Mouse (Mus musculus): Measurements from ENCODE around the gene Carmil1. TPM values are rescaled to one million over a fixed set of nuclear protein-coding genes. Genes with fewer than 3 reads are reported as not detected.
"Not testable (repeated sequence)": the region's sequence is repeated elsewhere in the genome, so short reads cannot be mapped to it uniquely, and the experiment has no call there.

The Carmil1 gene
- polyA plus RNA-seq, 1 experiment from 2014 or later, result 5.9 TPM

DNA sequence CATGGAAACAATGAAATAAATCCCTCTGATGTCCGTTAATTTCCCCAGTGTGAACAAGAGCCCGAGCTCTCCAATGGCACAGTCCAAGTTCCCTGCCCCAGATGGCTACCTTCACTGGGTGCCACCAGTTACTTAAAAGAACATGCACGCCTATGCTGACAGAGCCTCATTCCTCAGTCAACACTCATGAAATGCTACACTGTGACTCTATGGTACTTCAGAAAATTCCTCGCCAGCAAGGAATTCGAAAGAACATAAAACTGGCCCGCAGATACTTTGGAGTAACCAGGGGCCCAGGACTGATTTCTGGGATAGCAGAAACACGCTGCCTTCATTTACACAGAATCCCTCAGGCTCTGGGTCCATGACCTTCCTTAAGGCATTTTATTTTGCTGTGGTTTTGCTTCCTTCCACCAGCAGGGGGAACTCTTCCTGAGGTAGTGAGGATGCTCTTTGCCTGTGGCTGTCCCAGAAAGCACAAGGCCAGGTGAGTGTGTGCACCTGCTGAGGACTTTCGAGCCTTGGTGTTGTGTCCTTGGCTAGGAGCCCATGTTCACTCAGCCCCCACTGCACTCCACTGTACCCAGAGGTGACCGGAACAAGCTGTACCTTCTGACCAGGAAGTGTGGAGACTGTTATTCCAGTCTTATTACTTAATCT, 167.8 kb downstream of the Carmil1 start:
- 71% methylated on average over 9 of the region's 9 CpGs for WGBS (ENCODE audit: insufficient replicate concordance)
- H3K4me3 ChIP-seq (ENCODE audit: low read depth, low read length), result no peak overlapping the region
- peak; percentile 61 for DNase-seq
- H3K27ac ChIP-seq (ENCODE audit: low read depth), result no peak overlapping the region
- peak; percentile 93 for ATAC-seq
- no peaks in the 10 kb centered on the region for H3K9me3 ChIP-seq (ENCODE audit: low read length)
- TF ChIP-seq EP300 (IDR thresholded peaks at IDR 0.05; ENCODE audit: low read depth) (peak; percentile 46; the same call in 1 of the 2 replicates), CTCF (IDR thresholded peaks at IDR 0.05; ENCODE audit: low read depth) (peak; percentile 89)
- no peak overlapping the region for H3K9ac ChIP-seq (replicated peaks)
- H3K4me2 ChIP-seq (ENCODE audit: low read depth, low read length), result no peak overlapping the region
- H3K27me3 ChIP-seq (ENCODE audit: insufficient read depth, low read length), result no peaks in the 10 kb centered on the region
- no peaks in the 10 kb centered on the region for H3K4me1 ChIP-seq (ENCODE audit: insufficient read depth)
- H3K36me3 ChIP-seq (replicated peaks; ENCODE audit: insufficient read depth, low read length), result peaks cover 2% of the 10 kb centered on the region

DNA sequence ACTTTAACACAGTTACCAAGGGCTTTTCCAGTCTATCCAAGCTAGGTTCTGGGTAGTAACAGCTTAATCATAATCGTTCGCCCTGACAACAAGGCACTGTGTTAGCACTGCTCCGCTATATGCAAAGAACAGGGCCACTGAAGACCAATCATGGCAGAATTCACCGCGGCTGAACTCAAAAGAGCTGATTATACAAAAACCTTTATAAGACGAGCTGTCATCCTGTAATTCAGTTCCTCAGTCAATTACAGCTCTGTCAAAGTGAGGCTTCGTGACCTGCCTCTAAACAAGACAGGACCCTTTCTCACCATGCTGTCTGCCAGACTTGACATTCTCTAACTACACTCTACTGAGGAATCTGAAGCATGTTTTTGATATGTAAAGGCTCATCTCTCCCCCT, 170.3 kb downstream of the Carmil1 start:
- Histone ChIP-seq H3K9me3 (ENCODE audit: low read length) (no peaks in the 10 kb centered on the region), H3K36me3 (replicated peaks; ENCODE audit: insufficient read depth, low read length) (peaks cover 2% of the 10 kb centered on the region), H3K4me2 (ENCODE audit: low read depth, low read length) (no peak overlapping the region), H3K4me1 (ENCODE audit: insufficient read depth) (no peaks in the 10 kb centered on the region), H3K27me3 (ENCODE audit: insufficient read depth, low read length) (no peaks in the 10 kb centered on the region), H3K9ac (replicated peaks) (no peak overlapping the region), H3K27ac (ENCODE audit: low read depth) (no peak overlapping the region), H3K4me3 (ENCODE audit: low read depth, low read length) (no peak overlapping the region)
- 79% methylated on average over 7 of the region's 7 CpGs for WGBS (ENCODE audit: insufficient replicate concordance)
- DNase-seq, result no peak
- no peak for ATAC-seq
- TF ChIP-seq EP300 (IDR thresholded peaks at IDR 0.05; ENCODE audit: low read depth) (no peak), CTCF (IDR thresholded peaks at IDR 0.05; ENCODE audit: low read depth) (no peak)

DNA sequence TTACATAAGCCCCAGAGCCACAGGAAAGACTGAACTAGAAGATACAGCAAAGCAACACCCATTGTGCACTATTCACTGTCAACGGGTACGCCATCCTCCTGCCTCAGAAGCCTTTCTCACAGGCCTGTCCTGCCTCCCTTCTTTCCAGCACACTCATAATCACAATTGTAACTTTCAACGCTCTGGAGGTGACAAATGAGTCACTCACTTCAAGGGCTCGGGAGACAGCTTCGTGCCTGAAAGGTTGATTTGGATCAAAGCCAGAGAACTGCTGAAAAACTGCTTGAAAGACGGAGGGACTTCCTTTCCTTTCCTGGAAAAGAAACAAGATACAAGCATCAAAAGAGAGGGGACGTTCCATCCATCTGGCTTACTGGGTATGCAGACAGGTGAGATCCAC, 172.3 kb downstream of the Carmil1 start:
- H3K4me3 ChIP-seq (ENCODE audit: low read depth, low read length), result no peak overlapping the region
- H3K9me3 ChIP-seq (ENCODE audit: low read length), result no peaks in the 10 kb centered on the region
- TF ChIP-seq EP300 (IDR thresholded peaks at IDR 0.05; ENCODE audit: low read depth) (no peak), CTCF (IDR thresholded peaks at IDR 0.05; ENCODE audit: low read depth) (no peak)
- H3K4me2 ChIP-seq (ENCODE audit: low read depth, low read length), result no peak overlapping the region
- ATAC-seq, result no peak
- H3K4me1 ChIP-seq (ENCODE audit: insufficient read depth), result no peaks in the 10 kb centered on the region
- H3K9ac ChIP-seq (replicated peaks), result no peak overlapping the region
- H3K36me3 ChIP-seq (replicated peaks; ENCODE audit: insufficient read depth, low read length), result peaks cover 4% of the 10 kb centered on the region
- no peak overlapping the region for H3K27ac ChIP-seq (ENCODE audit: low read depth)
- no peaks in the 10 kb centered on the region for H3K27me3 ChIP-seq (ENCODE audit: insufficient read depth, low read length)
- WGBS (ENCODE audit: insufficient replicate concordance), result 58% methylated on average over 7 of the region's 7 CpGs
- DNase-seq, result no peak

DNA sequence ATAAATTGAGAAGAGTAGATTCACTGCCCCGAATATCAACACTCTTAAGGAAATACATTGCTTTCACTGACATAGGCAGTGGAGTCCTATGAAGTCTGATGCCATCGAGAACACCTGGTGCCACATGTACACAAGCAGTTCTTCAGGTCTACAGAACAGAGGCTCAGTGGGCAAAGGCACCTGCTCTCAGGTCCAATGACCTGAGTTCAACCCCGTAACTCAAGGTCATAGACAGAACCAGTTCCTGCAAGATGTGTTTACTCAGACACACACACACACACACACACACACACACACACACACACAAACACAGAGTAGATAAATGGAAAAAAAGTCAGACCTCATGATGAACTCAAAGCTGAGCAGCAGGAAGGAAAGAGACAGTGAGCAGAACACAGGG, 173.5 kb downstream of the Carmil1 start:
- no peaks in the 10 kb centered on the region for H3K9me3 ChIP-seq (ENCODE audit: low read length)
- H3K9ac ChIP-seq (replicated peaks), result no peak overlapping the region
- H3K36me3 ChIP-seq (replicated peaks; ENCODE audit: insufficient read depth, low read length), result peaks cover 7% of the 10 kb centered on the region
- WGBS (ENCODE audit: insufficient replicate concordance), result 74% methylated on average over 3 of the region's 3 CpGs
- TF ChIP-seq CTCF (IDR thresholded peaks at IDR 0.05; ENCODE audit: low read depth) (no peak), EP300 (IDR thresholded peaks at IDR 0.05; ENCODE audit: low read depth) (no peak)
- no peak overlapping the region for H3K4me3 ChIP-seq (ENCODE audit: low read depth, low read length)
- ATAC-seq, result peak; percentile 73
- no peaks in the 10 kb centered on the region for H3K27me3 ChIP-seq (ENCODE audit: insufficient read depth, low read length)
- no peak overlapping the region for H3K27ac ChIP-seq (ENCODE audit: low read depth)
- H3K4me1 ChIP-seq (ENCODE audit: insufficient read depth), result no peaks in the 10 kb centered on the region
- H3K4me2 ChIP-seq (ENCODE audit: low read depth, low read length), result no peak overlapping the region
- peak; percentile 19 for DNase-seq

DNA sequence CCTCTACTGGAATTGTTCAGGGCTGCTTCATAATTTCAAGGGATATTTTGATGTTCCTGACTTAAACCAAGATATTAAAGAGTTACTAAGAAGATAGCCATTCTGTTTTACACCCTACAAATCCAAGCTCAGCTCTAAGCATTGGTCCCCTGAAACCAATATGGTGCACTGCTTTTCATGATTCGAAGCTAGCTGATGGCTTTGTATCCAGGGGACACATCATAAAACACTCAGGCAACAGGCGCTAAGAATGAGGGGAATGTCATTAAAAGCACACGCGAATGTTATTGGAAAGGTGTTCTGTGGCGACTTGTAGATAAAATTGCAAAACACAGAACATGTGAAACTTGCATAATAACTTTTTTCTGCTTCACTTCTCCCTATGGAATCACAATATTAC, 174.8 kb downstream of the Carmil1 start:
- no peak for TF ChIP-seq EP300 (IDR thresholded peaks at IDR 0.05; ENCODE audit: low read depth)
- no peak for TF ChIP-seq CTCF (IDR thresholded peaks at IDR 0.05; ENCODE audit: low read depth)
- no peaks in the 10 kb centered on the region for H3K9me3 ChIP-seq (ENCODE audit: low read length)
- ATAC-seq (no peak), DNase-seq (no peak)
- no peak overlapping the region for H3K4me3 ChIP-seq (ENCODE audit: low read depth, low read length)
- H3K4me1 ChIP-seq (ENCODE audit: insufficient read depth), result no peaks in the 10 kb centered on the region
- WGBS (ENCODE audit: insufficient replicate concordance), result 77% methylated on average over 5 of the region's 5 CpGs
- no peaks in the 10 kb centered on the region for H3K27me3 ChIP-seq (ENCODE audit: insufficient read depth, low read length)
- no peak overlapping the region for H3K27ac ChIP-seq (ENCODE audit: low read depth)
- peaks cover 7% of the 10 kb centered on the region for H3K36me3 ChIP-seq (replicated peaks; ENCODE audit: insufficient read depth, low read length)
- no peak overlapping the region for H3K9ac ChIP-seq (replicated peaks)
- no peak overlapping the region for H3K4me2 ChIP-seq (ENCODE audit: low read depth, low read length)

DNA sequence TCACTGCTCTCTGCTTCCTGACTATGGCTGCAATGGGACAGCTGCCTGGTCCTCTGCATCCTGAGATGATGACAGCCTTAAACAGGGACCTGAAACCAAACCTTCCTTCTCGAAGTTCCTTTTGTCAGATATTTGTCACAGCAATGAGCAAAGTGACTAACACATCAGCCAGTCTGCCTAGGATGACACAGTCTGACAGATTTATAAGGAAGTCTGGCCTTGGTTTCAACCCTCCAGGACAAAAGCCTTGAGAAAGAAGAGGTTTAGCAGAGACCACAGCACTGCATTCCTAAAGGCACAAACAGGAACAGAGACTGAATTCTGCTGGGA, 175.3 kb downstream of the Carmil1 start:
- WGBS (ENCODE audit: insufficient replicate concordance), result 58% methylated on average over 1 of the region's 1 CpGs

DNA sequence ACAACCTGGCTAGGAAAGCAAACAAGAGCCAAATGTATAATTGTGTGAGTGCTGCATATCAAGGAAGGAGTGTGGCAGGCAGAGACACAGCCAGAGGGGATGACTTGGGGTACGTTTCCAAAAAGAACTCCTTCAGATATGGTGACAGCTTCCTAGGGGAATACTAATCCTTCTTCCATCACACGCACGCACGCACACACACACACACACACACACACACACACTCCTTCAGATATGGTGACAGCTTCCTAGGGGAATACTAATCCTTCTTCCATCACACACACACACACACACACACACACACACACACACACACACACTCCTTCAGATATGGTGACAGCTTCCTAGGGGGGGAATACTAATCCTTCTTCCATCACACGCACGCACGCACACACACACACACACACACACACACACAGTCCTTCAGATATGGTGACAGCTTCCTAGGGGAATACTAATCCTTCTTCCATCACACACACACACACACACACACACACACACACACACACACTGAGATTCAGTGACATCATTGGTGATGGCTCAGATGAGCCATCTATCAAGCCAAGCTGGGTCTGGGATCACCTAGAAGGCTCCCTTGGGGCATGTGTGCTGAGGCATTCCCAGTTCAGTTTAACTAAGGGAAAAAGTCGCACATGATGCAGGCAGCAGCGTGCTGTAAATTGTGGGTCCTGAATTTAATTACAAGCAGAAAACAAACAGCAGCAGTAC, 175.8 kb downstream of the Carmil1 start:
- H3K27me3 ChIP-seq (ENCODE audit: insufficient read depth, low read length); ATAC-seq; H3K36me3 ChIP-seq (replicated peaks; ENCODE audit: insufficient read depth, low read length); DNase-seq; H3K9ac ChIP-seq (replicated peaks); H3K27ac ChIP-seq (ENCODE audit: low read depth); H3K9me3 ChIP-seq (ENCODE audit: low read length); H3K4me2 ChIP-seq (ENCODE audit: low read depth, low read length); H3K4me3 ChIP-seq (ENCODE audit: low read depth, low read length); H3K4me1 ChIP-seq (ENCODE audit: insufficient read depth): not testable (repeated sequence)
- WGBS (ENCODE audit: insufficient replicate concordance), result 75% methylated on average over 9 of the region's 9 CpGs

More for the DNA sequence above, 175.3 kb downstream of the Carmil1 start:
- H3K36me3 ChIP-seq (replicated peaks; ENCODE audit: insufficient read depth, low read length), result peaks cover 6% of the 10 kb centered on the region
- DNase-seq (no peak), ATAC-seq (peak; percentile 10; the same call in 1 of the 2 replicates)
- H3K9me3 ChIP-seq (ENCODE audit: low read length), result no peaks in the 10 kb centered on the region
- H3K27ac ChIP-seq (ENCODE audit: low read depth), result no peak overlapping the region
- no peak overlapping the region for H3K4me3 ChIP-seq (ENCODE audit: low read depth, low read length)
- no peaks in the 10 kb centered on the region for H3K27me3 ChIP-seq (ENCODE audit: insufficient read depth, low read length)
- TF ChIP-seq EP300 (IDR thresholded peaks at IDR 0.05; ENCODE audit: low read depth) (no peak), CTCF (IDR thresholded peaks at IDR 0.05; ENCODE audit: low read depth) (no peak)
- H3K4me2 ChIP-seq (ENCODE audit: low read depth, low read length), result no peak overlapping the region
- H3K9ac ChIP-seq (replicated peaks), result no peak overlapping the region
- H3K4me1 ChIP-seq (ENCODE audit: insufficient read depth), result no peaks in the 10 kb centered on the region

All from liver, postnatal 0 days (tissue).